Mouse (Mus musculus): ENCODE measurements around the gene 1810013L24Rik. TPM values are rescaled to one million over a fixed set of nuclear protein-coding genes. Genes with fewer than 3 reads are reported as not detected.

The 1810013L24Rik gene
- 100 to 1,000 TPM in 2 of 4 experiments, 10 to 100 TPM in 2; 81.3 to 111 (median 98.3) TPM for total RNA-seq (2022)

- DNase-seq = peak; percentile 99
Measured at GRCm38 (mm10) chr16:8829564-8830359, at the start of gene 1810013L24Rik. 1810013L24Rik (plus strand) TSS chr16:8830100.

GRCm38 (mm10) chr16:8780187-8780586 is 49.7 kb upstream of the 1810013L24Rik start:
- no peak for DNase-seq

DNA sequence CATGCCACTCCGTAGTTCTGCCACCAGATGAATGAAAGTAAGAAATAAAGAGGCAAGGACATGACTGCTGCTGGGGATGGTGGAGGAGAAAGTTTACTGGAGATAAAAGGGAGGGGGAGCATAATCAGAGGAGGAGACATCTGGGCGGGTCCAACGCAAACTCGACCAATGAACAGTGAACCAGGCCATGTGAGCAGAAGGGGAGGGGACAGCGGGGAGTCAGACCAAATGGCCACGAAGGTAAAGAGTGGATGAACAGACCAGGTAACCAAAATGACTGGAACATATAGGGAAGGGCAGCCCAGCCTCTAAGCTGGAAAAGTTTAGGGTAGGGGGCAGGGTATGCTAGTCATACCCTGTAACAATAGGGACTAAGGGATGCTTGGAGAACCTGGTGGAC is 48.7 kb upstream of the 1810013L24Rik start:
- DNase-seq = no peak

GRCm38 (mm10) chr16:8781660-8782059 is 48.2 kb upstream of the 1810013L24Rik start:
- no peak for DNase-seq

DNA sequence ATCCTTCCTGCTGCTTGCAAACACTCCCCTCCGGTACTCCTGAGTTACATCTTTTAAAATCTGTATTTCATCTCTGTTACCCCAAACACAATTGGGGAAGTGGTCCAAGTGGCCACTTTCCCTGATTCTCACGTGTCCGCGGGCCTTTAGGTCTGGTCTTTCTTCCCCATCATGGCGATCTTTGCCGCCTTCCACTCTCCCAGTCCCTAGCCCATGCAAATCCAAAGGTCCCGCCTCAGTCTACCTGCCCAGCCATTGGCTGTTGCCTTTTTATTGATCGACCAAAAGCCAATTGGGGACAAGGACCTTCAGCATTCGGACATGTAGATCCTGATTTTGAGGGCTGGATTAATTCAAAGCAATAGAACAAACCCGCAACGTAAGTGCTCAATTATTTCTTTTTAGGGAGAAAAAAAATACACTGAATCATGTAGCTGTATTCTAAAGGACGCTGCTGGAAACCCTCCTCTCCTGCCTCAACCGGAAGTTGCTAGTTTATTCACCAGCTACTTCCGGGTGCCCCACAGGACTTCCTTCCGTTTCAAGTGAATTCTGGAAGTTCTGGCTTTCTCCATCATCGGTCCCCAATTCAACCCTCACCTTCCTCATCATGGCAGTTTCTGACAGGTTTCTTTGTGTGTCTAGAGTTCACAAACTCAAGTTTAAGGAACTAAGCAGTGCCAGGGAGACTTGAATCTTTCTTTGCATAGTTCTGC is 46.5 kb upstream of the 1810013L24Rik start:
- no peak for DNase-seq

DNA sequence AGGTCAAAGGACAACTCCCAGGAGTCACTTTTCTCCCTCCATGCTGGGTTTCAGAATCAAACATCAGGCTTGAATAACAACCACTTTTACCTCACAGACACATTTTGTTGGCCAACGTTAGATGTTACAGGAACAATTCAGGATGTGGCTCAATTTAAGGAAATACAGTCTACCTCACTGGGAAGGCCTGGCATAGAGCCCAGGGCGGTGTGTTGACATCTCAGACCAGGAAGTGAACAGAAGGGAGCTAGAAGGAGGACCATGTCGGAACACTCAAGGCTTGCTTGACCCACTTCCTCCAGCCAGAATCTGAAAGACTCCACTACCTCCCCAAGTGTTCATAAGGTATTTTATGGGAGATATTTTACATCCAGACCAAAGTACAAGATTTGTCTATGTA is 45.1 kb upstream of the 1810013L24Rik start:
- no peak for DNase-seq

- no peak for DNase-seq
Measured at GRCm38 (mm10) chr16:8790886-8791285, 39.0 kb upstream of the 1810013L24Rik start.

DNA sequence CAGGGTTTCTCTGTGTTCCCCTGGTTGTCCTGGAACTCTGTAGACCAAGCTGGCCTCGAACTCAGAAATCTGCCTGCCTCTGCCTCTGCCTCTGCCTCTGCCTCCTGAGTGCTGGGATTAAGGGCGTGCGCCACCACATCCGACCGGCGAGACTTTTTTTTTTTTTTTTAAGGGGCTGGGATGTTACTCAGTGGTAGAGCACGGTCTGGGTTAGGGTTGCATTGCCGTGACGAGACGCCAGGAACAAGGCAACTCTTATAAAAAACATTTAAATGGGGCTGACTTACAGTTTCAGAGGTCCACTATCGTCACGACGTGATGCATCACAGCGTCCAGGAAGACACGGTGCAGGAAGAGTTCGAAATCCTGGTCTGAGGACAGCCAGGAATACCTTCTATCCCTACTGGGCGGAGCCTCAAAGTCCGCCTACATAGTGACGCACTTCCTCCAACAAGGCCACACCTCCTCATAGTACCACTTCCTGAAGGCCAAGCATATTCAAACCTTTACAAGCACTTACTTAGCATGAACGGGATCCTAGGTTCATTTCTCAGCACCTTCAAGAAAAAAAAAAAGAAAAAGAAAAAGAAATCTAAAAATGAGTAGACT is 37.8 kb upstream of the 1810013L24Rik start, which contains the start of gene Usp7:
TSS of gene Usp7 (minus strand) at position 360 of the 609 bp plus-strand sequence.
- no peak for DNase-seq

DNA sequence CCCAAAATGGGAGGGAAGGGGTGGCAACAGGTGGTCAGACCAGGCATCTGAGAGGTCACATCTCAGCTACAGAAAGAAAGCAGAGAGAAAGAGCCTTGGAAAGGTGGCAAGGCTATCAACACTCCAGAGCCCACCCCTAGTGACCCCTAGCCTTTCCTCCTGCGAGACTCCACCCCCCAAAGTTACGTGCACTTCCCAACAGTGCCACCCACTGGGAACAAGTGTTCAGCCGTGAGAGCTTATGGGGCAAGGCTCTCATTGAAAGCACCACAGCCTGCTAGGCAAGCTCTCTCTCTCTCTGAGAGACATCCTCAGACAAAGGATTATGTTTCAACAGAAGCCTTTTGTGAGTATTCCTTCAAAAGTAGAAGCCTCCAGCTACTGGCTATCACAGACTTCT is 34.9 kb upstream of the 1810013L24Rik start:
- no peak for DNase-seq

- DNase-seq = no peak
Measured at GRCm38 (mm10) chr16:8795906-8796305, 34.0 kb upstream of the 1810013L24Rik start.

- no peak for DNase-seq
Measured at GRCm38 (mm10) chr16:8806703-8807102, 23.2 kb upstream of the 1810013L24Rik start.

- peak; percentile 80 for DNase-seq
Measured at GRCm38 (mm10) chr16:8810399-8811127, 19.3 kb upstream of the 1810013L24Rik start.

GRCm38 (mm10) chr16:8817872-8818271 is 12.0 kb upstream of the 1810013L24Rik start:
- no peak for DNase-seq

- no peak for DNase-seq
Measured at GRCm38 (mm10) chr16:8821429-8821828, 8.5 kb upstream of the 1810013L24Rik start.

DNA sequence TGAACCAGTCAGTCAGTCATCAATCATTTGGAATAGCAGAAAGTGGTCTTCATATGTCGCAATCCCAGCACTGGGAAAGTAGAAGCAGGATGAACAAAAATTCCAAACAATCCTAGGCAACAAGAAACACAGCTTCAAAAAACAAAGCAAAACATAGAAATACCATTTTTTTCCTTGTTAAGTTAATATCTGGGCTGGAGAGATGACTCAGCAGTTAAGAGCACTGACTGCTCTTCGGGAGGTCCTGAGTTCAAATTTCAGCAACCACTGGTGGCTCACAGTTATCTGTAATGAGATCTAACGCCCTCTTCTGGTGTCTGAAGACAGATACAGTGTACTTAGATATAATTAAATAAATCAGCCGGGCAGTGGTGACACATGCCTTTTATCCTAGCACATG is 7.3 kb upstream of the 1810013L24Rik start:
- no peak for DNase-seq

- DNase-seq = no peak
Measured at GRCm38 (mm10) chr16:8823661-8824060, 6.2 kb upstream of the 1810013L24Rik start.

DNA sequence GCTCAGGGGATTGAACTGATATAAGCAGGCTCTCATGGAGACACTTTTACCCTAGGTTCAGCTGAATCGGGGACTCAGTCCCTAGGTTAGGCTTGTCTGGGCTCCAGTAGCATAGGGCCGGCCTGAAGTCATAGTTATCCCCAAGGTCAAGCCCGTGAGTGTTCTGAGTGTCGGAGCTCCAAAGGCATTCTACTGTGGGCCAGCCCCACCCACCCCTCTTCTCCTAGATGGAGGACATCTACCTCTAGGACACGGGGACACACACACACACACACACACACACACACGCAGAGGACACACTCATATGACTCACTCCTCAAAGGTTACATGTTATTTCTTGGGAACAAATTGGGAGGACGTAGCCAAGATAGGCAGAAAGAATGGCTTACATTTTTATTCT is 2.5 kb upstream of the 1810013L24Rik start:
- no peak for DNase-seq

GRCm38 (mm10) chr16:8828636-8829563 is 1.0 kb upstream of the 1810013L24Rik start:
- no peak for DNase-seq

- DNase-seq = peak; percentile 78
Measured at GRCm38 (mm10) chr16:8830431-8831211, 721 bp downstream of the 1810013L24Rik start.

- DNase-seq = no peak
Measured at GRCm38 (mm10) chr16:8831241-8831640, 1.3 kb downstream of the 1810013L24Rik start.

DNA sequence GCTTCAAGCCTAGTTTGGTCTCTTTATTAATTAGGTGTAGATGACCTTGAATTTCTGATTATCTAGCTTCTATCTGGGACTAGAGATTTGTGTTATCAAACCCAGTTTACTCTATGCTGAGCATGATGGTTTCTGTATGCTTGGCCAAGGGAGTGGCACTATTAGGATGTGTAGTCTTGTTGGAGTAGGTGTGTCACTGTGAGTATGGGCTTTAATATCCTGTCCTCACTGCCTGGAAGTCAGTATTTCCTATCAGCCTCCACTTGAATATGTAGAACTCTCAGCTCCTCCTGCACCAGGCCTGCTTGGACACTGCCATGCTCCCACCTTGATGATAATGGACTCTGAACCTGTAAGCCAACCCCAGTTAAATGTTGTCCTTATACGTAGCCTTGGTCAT is 7.0 kb downstream of the 1810013L24Rik start:
- DNase-seq = no peak

Data from adrenal gland, adult 8-10 months (tissue).